Mouse (Mus musculus): ENCODE measurements at regions not wholly inside any gene's neighbourhood (a gene's known extent, or its start where the extent isn't known, plus 50 kb on each side); places are given as distances from the start of the nearest gene placed in this dataset.

DNA sequence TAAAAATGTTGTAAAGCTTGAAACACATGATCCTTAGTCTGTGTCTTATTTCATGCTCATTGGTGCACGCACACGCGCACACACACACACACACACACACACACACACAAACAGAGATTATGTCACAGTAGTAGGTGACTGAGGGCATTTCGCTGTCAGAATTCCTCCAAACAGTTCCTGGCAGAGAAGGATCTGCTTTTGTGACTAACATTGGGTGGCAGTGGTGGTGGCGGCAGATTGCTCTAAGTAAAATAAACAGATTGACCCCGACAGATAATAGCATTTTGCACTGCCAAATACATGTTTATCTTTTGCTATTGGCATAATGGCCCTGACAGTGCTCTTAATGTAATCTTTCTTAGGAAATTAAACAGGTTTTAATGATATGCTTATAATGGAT lies 446.6 kb upstream of the Adgrl2 start:
- no peak overlapping the region for H3K27ac ChIP-seq (ENCODE audit: insufficient read depth, low read depth, low read length)
- no peaks in the 10 kb centered on the region for H3K36me3 ChIP-seq (ENCODE audit: control insufficient read depth, insufficient read depth, low read length)
- TF ChIP-seq POLR2A (IDR thresholded peaks at IDR 0.05; ENCODE audit: low read depth, low read length) (no peak), CTCF (IDR thresholded peaks at IDR 0.05; ENCODE audit: extremely low read depth, insufficient read length, insufficient replicate concordance, low read depth, low read length) (no peak)
- H3K27me3 ChIP-seq (ENCODE audit: control insufficient read depth, insufficient read depth, low read length): no peaks in the 10 kb centered on the region
- WGBS: 72% methylated on average over 6 of the region's 6 CpGs
- H3K4me1 ChIP-seq (ENCODE audit: control insufficient read depth, insufficient read depth, insufficient read length, low read length): no peaks in the 10 kb centered on the region
- H3K4me3 ChIP-seq (ENCODE audit: low read depth, low read length): no peak overlapping the region

DNA sequence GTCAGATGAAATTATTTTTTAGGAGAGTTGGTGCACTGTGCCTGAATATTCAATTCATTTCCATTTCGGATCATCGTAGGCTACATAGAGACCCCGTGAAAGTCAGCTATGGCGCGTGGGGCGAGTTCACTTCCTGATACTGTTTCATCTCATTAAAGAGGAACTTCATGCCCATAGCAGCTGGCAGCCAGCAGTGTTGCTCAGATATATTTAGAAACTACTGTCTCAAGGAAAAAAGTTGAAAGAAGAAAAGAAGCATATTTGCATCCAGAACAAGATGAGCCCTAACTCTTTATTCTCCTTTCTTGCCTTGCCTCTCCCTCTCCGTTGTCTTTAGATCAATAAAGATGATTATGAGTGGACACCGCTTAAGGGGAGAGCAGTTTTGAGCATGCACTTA lies 446.1 kb upstream of the Adgrl2 start:
- Histone ChIP-seq H3K4me1 (ENCODE audit: control insufficient read depth, insufficient read depth, insufficient read length, low read length) (no peaks in the 10 kb centered on the region), H3K27ac (ENCODE audit: insufficient read depth, low read depth, low read length) (no peak overlapping the region), H3K36me3 (ENCODE audit: control insufficient read depth, insufficient read depth, low read length) (no peaks in the 10 kb centered on the region), H3K27me3 (ENCODE audit: control insufficient read depth, insufficient read depth, low read length) (no peaks in the 10 kb centered on the region), H3K4me3 (ENCODE audit: low read depth, low read length) (no peak overlapping the region)
- WGBS: 76% methylated on average over 8 of the region's 8 CpGs
- TF ChIP-seq POLR2A (IDR thresholded peaks at IDR 0.05; ENCODE audit: low read depth, low read length): no peak
- no peak for TF ChIP-seq CTCF (IDR thresholded peaks at IDR 0.05; ENCODE audit: extremely low read depth, insufficient read length, insufficient replicate concordance, low read depth, low read length)

DNA sequence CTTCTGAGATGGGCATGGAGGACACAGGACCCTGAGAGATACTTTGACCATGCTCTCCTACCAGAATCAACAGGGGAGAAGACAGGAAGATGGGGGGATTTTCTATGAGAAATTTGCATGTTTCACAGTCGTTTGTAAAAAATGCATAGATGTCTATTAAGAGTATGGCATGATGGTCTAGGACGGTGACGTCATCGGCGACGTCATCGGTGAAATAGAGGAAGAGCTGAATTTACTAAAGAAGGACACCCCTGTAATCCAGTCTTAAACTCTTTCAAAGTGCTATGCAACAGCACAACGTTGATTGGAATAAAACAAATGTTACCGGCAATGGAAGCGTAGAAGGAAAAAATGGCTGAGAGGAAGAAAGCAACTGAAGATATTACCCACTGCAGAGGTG lies 441.4 kb upstream of the Adgrl2 start:
- no peaks in the 10 kb centered on the region for H3K36me3 ChIP-seq (ENCODE audit: control insufficient read depth, insufficient read depth, low read length)
- no peak overlapping the region for H3K4me3 ChIP-seq (ENCODE audit: low read depth, low read length)
- no peaks in the 10 kb centered on the region for H3K27me3 ChIP-seq (ENCODE audit: control insufficient read depth, insufficient read depth, low read length)
- WGBS: 92% methylated on average over 10 of the region's 10 CpGs
- no peak overlapping the region for H3K27ac ChIP-seq (ENCODE audit: insufficient read depth, low read depth, low read length)
- no peak for TF ChIP-seq CTCF (IDR thresholded peaks at IDR 0.05; ENCODE audit: extremely low read depth, insufficient read length, insufficient replicate concordance, low read depth, low read length)
- TF ChIP-seq POLR2A (IDR thresholded peaks at IDR 0.05; ENCODE audit: low read depth, low read length): no peak
- H3K4me1 ChIP-seq (ENCODE audit: control insufficient read depth, insufficient read depth, insufficient read length, low read length): no peaks in the 10 kb centered on the region

DNA sequence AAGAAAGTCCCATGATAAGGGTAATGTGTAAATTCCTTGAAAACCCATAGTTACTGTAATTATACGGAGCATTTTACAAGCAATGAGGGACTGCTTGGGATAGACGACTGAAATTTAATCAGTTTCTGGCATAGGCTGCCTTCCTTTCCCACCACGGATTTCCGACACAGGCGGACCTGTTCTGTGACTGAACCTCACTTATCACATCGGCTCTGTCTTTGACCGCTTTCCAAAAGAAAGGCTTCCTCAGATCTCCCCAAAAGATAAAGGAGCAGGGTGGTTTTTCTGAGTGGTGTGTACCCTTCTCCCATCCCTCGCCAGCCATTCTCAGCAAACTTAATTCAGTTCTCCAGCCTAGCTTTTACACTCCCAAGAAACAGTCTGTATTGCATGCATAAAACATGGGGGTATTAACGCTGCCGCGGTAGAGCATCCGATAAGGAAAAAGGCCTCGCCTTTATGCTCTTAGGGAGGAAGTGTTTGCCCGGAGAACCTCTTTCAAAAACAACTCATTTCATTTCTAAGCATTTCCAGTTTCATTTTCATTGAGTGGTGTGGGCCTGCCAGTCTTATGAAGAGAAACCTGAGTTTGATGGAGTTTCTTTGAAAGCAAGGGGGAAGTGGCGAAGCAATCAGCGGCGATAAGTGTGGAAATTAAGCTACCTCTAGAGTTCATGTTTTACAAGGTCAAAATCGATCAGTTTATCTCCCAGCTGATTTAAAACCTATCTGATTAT lies 435.8 kb upstream of the Adgrl2 start:
- Histone ChIP-seq H3K27me3 (ENCODE audit: control insufficient read depth, insufficient read depth, low read length) (no peaks in the 10 kb centered on the region), H3K27ac (ENCODE audit: insufficient read depth, low read depth, low read length) (no peak overlapping the region), H3K4me1 (ENCODE audit: control insufficient read depth, insufficient read depth, insufficient read length, low read length) (no peaks in the 10 kb centered on the region), H3K36me3 (ENCODE audit: control insufficient read depth, insufficient read depth, low read length) (no peaks in the 10 kb centered on the region), H3K4me3 (ENCODE audit: low read depth, low read length) (no peak overlapping the region)
- TF ChIP-seq CTCF (IDR thresholded peaks at IDR 0.05; ENCODE audit: extremely low read depth, insufficient read length, insufficient replicate concordance, low read depth, low read length) (no peak), POLR2A (IDR thresholded peaks at IDR 0.05; ENCODE audit: low read depth, low read length) (no peak)
- 57% methylated on average over 18 of the region's 18 CpGs for WGBS

- H3K27me3 ChIP-seq (ENCODE audit: control insufficient read depth, insufficient read depth, low read length): no peaks in the 10 kb centered on the region
- no peak overlapping the region for H3K27ac ChIP-seq (ENCODE audit: insufficient read depth, low read depth, low read length)
- H3K36me3 ChIP-seq (ENCODE audit: control insufficient read depth, insufficient read depth, low read length): no peaks in the 10 kb centered on the region
- no peaks in the 10 kb centered on the region for H3K4me1 ChIP-seq (ENCODE audit: control insufficient read depth, insufficient read depth, insufficient read length, low read length)
- H3K4me3 ChIP-seq (ENCODE audit: low read depth, low read length): no peak overlapping the region
- WGBS: 78% methylated on average over 1 of the region's 1 CpGs
- TF ChIP-seq CTCF (IDR thresholded peaks at IDR 0.05; ENCODE audit: extremely low read depth, insufficient read length, insufficient replicate concordance, low read depth, low read length) (no peak), POLR2A (IDR thresholded peaks at IDR 0.05; ENCODE audit: low read depth, low read length) (no peak)
These were observed 434.0 kb upstream of the Adgrl2 start for GRCm38 (mm10) chr3:149424306-149424705.

DNA sequence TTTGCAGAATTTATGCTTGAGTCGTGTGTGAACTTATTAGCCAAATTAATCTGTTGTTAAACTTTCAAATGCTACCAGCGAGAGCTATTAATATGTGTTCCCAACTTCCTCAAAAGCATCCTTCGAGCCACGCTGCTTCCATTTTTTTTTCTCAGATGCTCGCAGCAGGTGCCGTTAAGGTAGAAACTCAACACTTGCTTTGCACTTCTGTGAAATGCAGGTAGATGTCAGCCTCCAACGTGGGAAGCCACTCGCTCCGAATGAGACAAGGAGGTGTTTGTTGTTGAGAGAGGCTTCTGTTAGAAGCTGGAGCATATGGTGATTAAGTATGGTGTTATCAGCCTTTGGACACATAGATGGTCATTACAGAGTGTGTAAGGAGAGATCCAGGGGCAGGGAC lies 433.1 kb upstream of the Adgrl2 start:
- H3K27ac ChIP-seq (ENCODE audit: insufficient read depth, low read depth, low read length): no peak overlapping the region
- 55% methylated on average over 9 of the region's 9 CpGs for WGBS
- H3K4me3 ChIP-seq (ENCODE audit: low read depth, low read length): no peak overlapping the region
- no peaks in the 10 kb centered on the region for H3K4me1 ChIP-seq (ENCODE audit: control insufficient read depth, insufficient read depth, insufficient read length, low read length)
- no peaks in the 10 kb centered on the region for H3K36me3 ChIP-seq (ENCODE audit: control insufficient read depth, insufficient read depth, low read length)
- H3K27me3 ChIP-seq (ENCODE audit: control insufficient read depth, insufficient read depth, low read length): no peaks in the 10 kb centered on the region
- TF ChIP-seq POLR2A (IDR thresholded peaks at IDR 0.05; ENCODE audit: low read depth, low read length): no peak
- no peak for TF ChIP-seq CTCF (IDR thresholded peaks at IDR 0.05; ENCODE audit: extremely low read depth, insufficient read length, insufficient replicate concordance, low read depth, low read length)

DNA sequence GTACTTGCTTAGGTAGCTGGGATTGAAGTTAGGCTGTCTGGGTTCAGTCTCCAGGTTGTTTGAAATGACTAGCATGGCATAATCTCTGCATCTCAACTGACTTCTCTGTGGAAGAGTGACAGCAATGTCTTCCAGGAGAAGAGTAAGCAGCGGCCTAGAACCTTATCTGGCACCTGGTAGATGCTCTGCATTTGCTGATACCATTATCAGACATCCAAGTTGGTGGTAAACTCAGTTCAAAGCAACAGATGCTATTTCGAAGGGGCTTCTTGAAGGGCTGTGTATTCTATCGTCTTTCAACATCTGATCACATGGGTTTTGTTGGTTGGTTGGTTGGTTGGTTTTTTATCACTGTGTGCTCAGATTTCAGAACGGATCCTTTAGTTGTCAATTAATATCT lies 424.7 kb upstream of the Adgrl2 start:
- no peak overlapping the region for H3K4me3 ChIP-seq (ENCODE audit: low read depth, low read length)
- H3K27ac ChIP-seq (ENCODE audit: insufficient read depth, low read depth, low read length): no peak overlapping the region
- H3K36me3 ChIP-seq (ENCODE audit: control insufficient read depth, insufficient read depth, low read length): no peaks in the 10 kb centered on the region
- WGBS: 61% methylated on average over 4 of the region's 4 CpGs
- H3K4me1 ChIP-seq (ENCODE audit: control insufficient read depth, insufficient read depth, insufficient read length, low read length): no peaks in the 10 kb centered on the region
- TF ChIP-seq POLR2A (IDR thresholded peaks at IDR 0.05; ENCODE audit: low read depth, low read length) (no peak), CTCF (IDR thresholded peaks at IDR 0.05; ENCODE audit: extremely low read depth, insufficient read length, insufficient replicate concordance, low read depth, low read length) (no peak)
- no peaks in the 10 kb centered on the region for H3K27me3 ChIP-seq (ENCODE audit: control insufficient read depth, insufficient read depth, low read length)
